Mouse (Mus musculus) CH12.LX (cell line): ENCODE measurements around the gene Gorasp1. TPM values are rescaled to one million over a fixed set of nuclear protein-coding genes. Genes with fewer than 3 reads are reported as not detected.

Experiments used
- DNase-seq: peaks from one replicate; pipeline ENCODE4 v3.0.0-alpha.2; 2013; ENCODE audit errors: extremely low read depth
- H3K27ac ChIP-seq: 2 replicates; pipeline ENCODE4 v1.5.1; 2012; ENCODE audit warnings: low read depth, mild to moderate bottlenecking, control low read depth, moderate library complexity; ENCODE audit not compliant: insufficient read depth
- H3K27me3 ChIP-seq: replicated peaks from 2 replicates; pipeline ENCODE3; 2012; ENCODE audit warnings: inconsistent platforms
- H3K36me3 ChIP-seq, 2 experiments: replicated peaks in 1 of 2; 2 replicates each; pipeline versions ENCODE3 to v1.6.1; 2012; ENCODE audit warnings: inconsistent platforms in 1 of 2, low read length in 1 of 2, mild to moderate bottlenecking in 1 of 2, mixed read lengths in 1 of 2, moderate library complexity in 1 of 2; ENCODE audit not compliant: control insufficient read depth in 1 of 2, insufficient read depth in 1 of 2
- H3K4me1 ChIP-seq, 2 experiments: 2 replicates each; pipeline ENCODE4 v1.6.1; 2012; ENCODE audit warnings: inconsistent platforms in 1 of 2, moderate library complexity in 1 of 2; ENCODE audit not compliant: insufficient read depth in 2 of 2, control insufficient read depth in 1 of 2
- H3K4me2 ChIP-seq: 2 replicates; pipeline ENCODE4 v1.6.1; 2012; ENCODE audit warnings: low read depth, mild to moderate bottlenecking, control low read depth; ENCODE audit not compliant: poor library complexity, insufficient read depth, severe bottlenecking
- H3K4me3 ChIP-seq, 3 experiments: fragments of 150-350 bp in 1 of 3; sonication (generic) in 1 of 3; replicated peaks in 1 of 3; 2 replicates each; pipeline versions ENCODE3 to v1.5.1; 2011 to 2012; ENCODE audit warnings: low read depth in 2 of 3, low read length in 2 of 3, mild to moderate bottlenecking in 2 of 3, moderate library complexity in 2 of 3, control low read depth in 1 of 3, improper control_type of control experiment in 1 of 3, inconsistent platforms in 1 of 3, mixed read lengths in 1 of 3; ENCODE audit not compliant: poor library complexity in 1 of 3
- H3K79me2 ChIP-seq: replicated peaks from 2 replicates; pipeline ENCODE4 v1.6.1; 2012; ENCODE audit warnings: mild to moderate bottlenecking, moderate library complexity; ENCODE audit not compliant: control insufficient read depth, poor library complexity, insufficient read depth, severe bottlenecking; ENCODE audit errors: extremely low read depth
- H3K9ac ChIP-seq: 2 replicates; pipeline ENCODE4 v1.6.1; 2012; ENCODE audit warnings: low read depth, mild to moderate bottlenecking, control low read depth, moderate library complexity; ENCODE audit not compliant: insufficient read depth
- H3K9me3 ChIP-seq: replicated peaks from 2 replicates; pipeline ENCODE3; 2012; ENCODE audit warnings: low read length, inconsistent platforms, mixed read lengths
- CHD1 ChIP-seq: IDR thresholded peaks from 2 replicates; pipeline ENCODE4 v1.6.1; 2012; ENCODE audit warnings: low read depth, low read length, improper control_type of control experiment, inconsistent platforms
- CHD2 ChIP-seq: IDR thresholded peaks from 2 replicates; pipeline ENCODE4 v1.6.1; 2011; ENCODE audit warnings: low read length, improper control_type of control experiment
- CTCF ChIP-seq, 2 experiments: IDR thresholded peaks in 1 of 2; conservative IDR thresholded peaks in 1 of 2; 2 replicates each; pipeline ENCODE4 v1.5.1; 2011 to 2012; ENCODE audit warnings: low read depth in 2 of 2, low read length in 2 of 2, improper control_type of control experiment in 1 of 2, inconsistent platforms in 1 of 2, mild to moderate bottlenecking in 1 of 2, moderate library complexity in 1 of 2
- EP300 ChIP-seq: IDR thresholded peaks from 2 replicates; pipeline ENCODE4 v1.6.1; 2011; ENCODE audit warnings: low read length, improper control_type of control experiment
- ETS1 ChIP-seq: conservative IDR thresholded peaks from 2 replicates; pipeline ENCODE4 v1.6.1; 2012; ENCODE audit warnings: low read depth, mild to moderate bottlenecking, inconsistent platforms, low read length, improper control_type of control experiment, moderate library complexity
- GABPA ChIP-seq: IDR thresholded peaks from 2 replicates; pipeline ENCODE4 v1.6.1; 2012; ENCODE audit warnings: low read depth, low read length, improper control_type of control experiment, inconsistent platforms; ENCODE audit not compliant: insufficient replicate concordance
- HCFC1 ChIP-seq: IDR thresholded peaks from 2 replicates; pipeline ENCODE4 v1.6.1; 2012; ENCODE audit warnings: low read depth, mild to moderate bottlenecking, inconsistent platforms, low read length, improper control_type of control experiment
- IRF4 ChIP-seq: IDR thresholded peaks from 2 replicates; pipeline ENCODE4 v1.6.1; 2014; ENCODE audit warnings: low read depth, mild to moderate bottlenecking, inconsistent platforms, low read length, improper control_type of control experiment
- JUN ChIP-seq: IDR thresholded peaks from 2 replicates; pipeline ENCODE4 v1.6.1; 2011; ENCODE audit warnings: low read depth, mild to moderate bottlenecking, low read length, improper control_type of control experiment, moderate library complexity; ENCODE audit not compliant: insufficient read depth
- MYC ChIP-seq: IDR thresholded peaks from 2 replicates; pipeline ENCODE4 v1.6.1; 2011; ENCODE audit warnings: low read depth, mild to moderate bottlenecking, improper control_type of control experiment, low read length
- NELFE ChIP-seq: IDR thresholded peaks from 2 replicates; pipeline ENCODE4 v1.6.1; 2011; ENCODE audit warnings: low read depth, low read length, improper control_type of control experiment
- NRF1 ChIP-seq: IDR thresholded peaks from 2 replicates; pipeline ENCODE4 v1.6.1; 2014; ENCODE audit warnings: low read depth, mild to moderate bottlenecking, inconsistent platforms, low read length, improper control_type of control experiment, moderate library complexity
- POLR2AphosphoS2 ChIP-seq: IDR thresholded peaks from 2 replicates; pipeline ENCODE4 v1.6.1; 2011; ENCODE audit warnings: low read depth, low read length, improper control_type of control experiment
- SMC3 ChIP-seq: IDR thresholded peaks from 2 replicates; pipeline ENCODE4 v1.6.1; 2011; ENCODE audit warnings: low read depth, low read length, improper control_type of control experiment
- UBTF ChIP-seq: IDR thresholded peaks from 2 replicates; pipeline ENCODE4 v1.6.1; 2012; ENCODE audit warnings: low read depth, mild to moderate bottlenecking, inconsistent platforms, low read length, improper control_type of control experiment, moderate library complexity
- USF2 ChIP-seq: conservative IDR thresholded peaks from 2 replicates; pipeline ENCODE4 v1.6.1; 2011; ENCODE audit warnings: low read depth, low read length, improper control_type of control experiment
- dilution Hi-C: fragments of 300-500 bp; cut with MboI; formaldehyde crosslinking; loops from 2 replicates; pipeline ENCODE4 v1.14.3; 2020; ENCODE audit warnings: low sequenced_read_pairs; ENCODE audit not compliant: extremely low pct_unique_long_range_greater_than_20kb, extremely low pct_ligation_motif_present
- in situ Hi-C: fragments of 300-500 bp; cut with MboI; formaldehyde crosslinking; loops from 3 replicates; pipeline ENCODE4 v1.14.3; 2019; ENCODE audit warnings: low sequenced_read_pairs, low pct_ligation_motif_present, low pct_unique_long_range_greater_than_20kb, mixed read lengths
- polyA plus RNA-seq: library from polyadenylated mRNA; unstranded; fragments of >175 nt; gene quantifications from 2 replicates; pipeline ENCODE4 v1.2.1, GENCODE M21; 2012; ENCODE audit warnings: low read depth; ENCODE audit not compliant: insufficient read length
- total RNA-seq, 2 experiments: library from RNA; depleted of rRNA; stranded (reverse); fragments of 300-350 nt in 1 of 2; fragments of >200 nt in 1 of 2; gene quantifications; 2 replicates each; pipeline ENCODE4 v1.2.3; 2012 to 2014

Gorasp1 gene
- total and polyA plus RNA-seq, 3 experiments: 8.7 to 12.6 (median 9.2) TPM

DNA sequence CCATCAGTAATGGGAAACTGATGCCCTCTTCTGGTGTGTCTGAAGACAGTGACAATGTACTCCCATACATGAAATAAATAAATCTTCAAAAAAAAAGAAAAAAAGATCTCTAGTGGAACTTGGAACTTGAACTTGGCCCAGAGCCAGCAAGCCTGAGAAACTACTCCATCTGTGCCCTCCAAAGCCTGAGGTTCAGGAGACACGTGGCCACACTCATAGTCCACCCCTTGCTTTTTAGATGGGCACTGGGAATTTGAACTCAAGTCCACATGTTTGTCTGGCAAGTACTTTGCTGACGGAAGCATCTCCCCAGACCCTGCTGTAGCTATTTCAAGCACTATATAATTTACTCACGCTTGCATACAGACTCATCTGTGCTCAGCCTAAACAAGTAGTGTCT, 27.8 kb upstream of the Gorasp1 start:
- dilution Hi-C loops: no loop called here
- Histone ChIP-seq H3K4me2 (no peak overlapping the region), H3K9me3 (no peaks in the 10 kb centered on the region), H3K27ac (no peak overlapping the region), H3K4me1 (peaks cover 8 to 18% of the 10 kb centered on the region in 2 experiments), H3K4me3 (no peak overlapping the region)
- TF ChIP-seq CHD2: no peak
- TF ChIP-seq CTCF (conservative IDR thresholded peaks at IDR 0.05 in 1 of 2, IDR thresholded peaks at IDR 0.05 in 1 of 2; ENCODE audit: low read depth in 2 of 2, low read length in 2 of 2): no peak
- no peak for TF ChIP-seq IRF4
- no peak for TF ChIP-seq NELFE
- TF ChIP-seq EP300: no peak
- TF ChIP-seq NRF1: no peak
- TF ChIP-seq POLR2AphosphoS2: no peak
- TF ChIP-seq HCFC1: no peak
- TF ChIP-seq, all 38 proteins: peak for 0
- in situ Hi-C loops: loop anchor here (5.0 kb wide), 1 partner anchor 52 kb away; no protein-coding TSS in a partner anchor
- no peak overlapping the region for H3K9ac ChIP-seq
- no peak for DNase-seq
- no peaks in the 10 kb centered on the region for H3K79me2 ChIP-seq
- peaks cover 0 to 3% of the 10 kb centered on the region in 2 experiments for H3K36me3 ChIP-seq
- peaks cover 5% of the 10 kb centered on the region for H3K27me3 ChIP-seq

DNA sequence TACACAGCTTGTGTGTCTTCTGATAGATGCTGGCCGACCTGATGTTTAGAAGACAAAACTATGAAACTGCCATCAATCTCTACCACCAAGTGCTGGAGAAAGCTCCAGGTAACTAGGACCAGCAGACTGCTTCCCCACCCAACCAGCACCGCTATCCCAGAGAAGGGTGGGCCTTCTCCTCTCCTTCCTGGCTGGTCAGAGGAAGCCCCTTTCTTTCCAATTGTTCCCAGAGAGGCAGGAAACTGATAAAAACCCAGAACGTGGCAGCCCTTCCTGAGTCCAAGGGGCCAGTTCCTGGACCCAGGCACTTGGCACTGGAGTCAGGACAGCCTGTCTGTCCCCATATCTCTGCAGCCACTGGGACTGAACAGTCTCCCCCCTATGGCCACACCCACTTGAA, 26.8 kb upstream of the Gorasp1 start:
- no peak overlapping the region for H3K9ac ChIP-seq
- no peak for DNase-seq
- in situ Hi-C loops: no loop called here
- no peaks in the 10 kb centered on the region for H3K79me2 ChIP-seq
- H3K4me1 ChIP-seq: peaks cover 8 to 18% of the 10 kb centered on the region in 2 experiments
- H3K36me3 ChIP-seq: no peaks in the 10 kb centered on the region
- H3K27me3 ChIP-seq: peaks cover 5% of the 10 kb centered on the region
- TF ChIP-seq USF2 (no peak), ETS1 (no peak), CHD1 (no peak), GABPA (no peak), MYC (no peak), JUN (no peak), SMC3 (no peak), UBTF (no peak), CTCF (conservative IDR thresholded peaks at IDR 0.05 in 1 of 2, IDR thresholded peaks at IDR 0.05 in 1 of 2; ENCODE audit: low read depth in 2 of 2, low read length in 2 of 2) (no peak)
- no peaks in the 10 kb centered on the region for H3K9me3 ChIP-seq
- no peak overlapping the region for H3K27ac ChIP-seq
- no peak overlapping the region for H3K4me2 ChIP-seq
- dilution Hi-C loops: no loop called here
- H3K4me3 ChIP-seq: no peak overlapping the region
